Mouse (Mus musculus): Measurements from ENCODE around the gene Aspdh. TPM values are rescaled to one million over a fixed set of nuclear protein-coding genes. Genes with fewer than 3 reads are reported as not detected.

The Aspdh gene
- polyA plus RNA-seq, 1 experiment from 2014 or later: not detected

GRCm38 (mm10) chr7:44466888-44467311 lies 1.7 kb downstream of the Aspdh start:
- no peak for ATAC-seq (ENCODE audit: insufficient number of reproducible peaks, low FRiP score, low TSS enrichment, low read depth)
- H3K27me3 ChIP-seq (ENCODE audit: control insufficient read depth, insufficient read depth, low read length): peaks cover 24% of the 10 kb centered on the region
- DNase-seq (ENCODE audit: low spot score): no peak
- peak overlapping the region; percentile 27; the same call in 1 of the 2 replicates for H3K9ac ChIP-seq (ENCODE audit: low read length)
- H3K4me2 ChIP-seq (ENCODE audit: low read depth, severe bottlenecking): no peak overlapping the region
- no peak overlapping the region for H3K4me3 ChIP-seq (ENCODE audit: low read depth, low read length)
- no peaks in the 10 kb centered on the region for H3K9me3 ChIP-seq (ENCODE audit: control insufficient read depth, low read length)
- H3K36me3 ChIP-seq (ENCODE audit: control insufficient read depth, insufficient read depth, low read length): no peaks in the 10 kb centered on the region
- H3K27ac ChIP-seq (replicated peaks; ENCODE audit: low read depth, low read length): no peak overlapping the region
- 88% methylated on average over 16 of the region's 16 CpGs for WGBS
- peaks cover 7% of the 10 kb centered on the region; the same call in 1 of the 2 replicates for H3K4me1 ChIP-seq (ENCODE audit: control insufficient read depth, insufficient read depth, low read length)

GRCm38 (mm10) chr7:44467811-44468411 lies 2.7 kb downstream of the Aspdh start, which contains the start of gene Josd2:
Gene Josd2, plus strand, starts transcription at chr7:44467980.
- H3K4me1 ChIP-seq (ENCODE audit: control insufficient read depth, insufficient read depth, low read length): peaks cover 7% of the 10 kb centered on the region; the same call in 1 of the 2 replicates

GRCm38 (mm10) chr7:44468644-44469285 lies 3.6 kb downstream of the Aspdh start:
- Histone ChIP-seq H3K27ac (replicated peaks; ENCODE audit: low read depth, low read length) (no peak overlapping the region), H3K9ac (ENCODE audit: low read length) (peak overlapping the region; percentile 70; the same call in 1 of the 2 replicates), H3K4me3 (ENCODE audit: low read depth, low read length) (peak overlapping the region; percentile 63), H3K4me2 (ENCODE audit: low read depth, severe bottlenecking) (peak overlapping the region; percentile 64), H3K4me1 (ENCODE audit: control insufficient read depth, insufficient read depth, low read length) (peaks cover 7% of the 10 kb centered on the region; the same call in 1 of the 2 replicates), H3K27me3 (ENCODE audit: control insufficient read depth, insufficient read depth, low read length) (peaks cover 5% of the 10 kb centered on the region), H3K9me3 (ENCODE audit: control insufficient read depth, low read length) (no peaks in the 10 kb centered on the region), H3K36me3 (ENCODE audit: control insufficient read depth, insufficient read depth, low read length) (no peaks in the 10 kb centered on the region)
- ATAC-seq (ENCODE audit: insufficient number of reproducible peaks, low FRiP score, low TSS enrichment, low read depth) (no peak), DNase-seq (ENCODE audit: low spot score) (no peak)
- 73% methylated on average over 15 of the region's 15 CpGs for WGBS

More at GRCm38 (mm10) chr7:44467811-44468411, 2.7 kb downstream of the Aspdh start, which contains the start of gene Josd2:
- ATAC-seq (ENCODE audit: insufficient number of reproducible peaks, low FRiP score, low TSS enrichment, low read depth) (peak; percentile 95), DNase-seq (ENCODE audit: low spot score) (peak; percentile 95)
- peak within 1 kb of the TSS; percentile 70 for H3K9ac ChIP-seq (ENCODE audit: low read length)
- under 1% methylated on average over 42 of the region's 42 CpGs for WGBS
- 0 out of 2 replicates have a peak within 1 kb of the TSS, but pooled peaks have one; percentile 66 for H3K27ac ChIP-seq (replicated peaks; ENCODE audit: low read depth, low read length)
- H3K36me3 ChIP-seq (ENCODE audit: control insufficient read depth, insufficient read depth, low read length): no peaks in the 10 kb centered on the region
- peak within 1 kb of the TSS; percentile 63 for H3K4me3 ChIP-seq (ENCODE audit: low read depth, low read length)
- no peaks in the 10 kb centered on the region for H3K9me3 ChIP-seq (ENCODE audit: control insufficient read depth, low read length)
- H3K4me2 ChIP-seq (ENCODE audit: low read depth, severe bottlenecking): peak within 1 kb of the TSS; percentile 64
- peaks cover 14% of the 10 kb centered on the region for H3K27me3 ChIP-seq (ENCODE audit: control insufficient read depth, insufficient read depth, low read length)

- Histone ChIP-seq H3K4me3 (ENCODE audit: low read depth, low read length) (no peak overlapping the region), H3K9ac (ENCODE audit: low read length) (no peak overlapping the region), H3K9me3 (ENCODE audit: control insufficient read depth, low read length) (no peaks in the 10 kb centered on the region), H3K4me1 (ENCODE audit: control insufficient read depth, insufficient read depth, low read length) (peaks cover 10% of the 10 kb centered on the region), H3K36me3 (ENCODE audit: control insufficient read depth, insufficient read depth, low read length) (no peaks in the 10 kb centered on the region), H3K4me2 (ENCODE audit: low read depth, severe bottlenecking) (no peak overlapping the region), H3K27ac (replicated peaks; ENCODE audit: low read depth, low read length) (no peak overlapping the region), H3K27me3 (ENCODE audit: control insufficient read depth, insufficient read depth, low read length) (peaks cover 4% of the 10 kb centered on the region)
- DNase-seq (ENCODE audit: low spot score): no peak
- ATAC-seq (ENCODE audit: insufficient number of reproducible peaks, low FRiP score, low TSS enrichment, low read depth): no peak
- 94% methylated on average over 16 of the region's 16 CpGs for WGBS
These were observed 4.8 kb downstream of the Aspdh start for GRCm38 (mm10) chr7:44469677-44470675.

GRCm38 (mm10) chr7:44470696-44471612 lies 5.8 kb downstream of the Aspdh start:
- H3K9ac ChIP-seq (ENCODE audit: low read length): no peak overlapping the region
- H3K27me3 ChIP-seq (ENCODE audit: control insufficient read depth, insufficient read depth, low read length): peaks cover 12% of the 10 kb centered on the region
- WGBS: 80% methylated on average over 16 of the region's 16 CpGs
- no peak overlapping the region for H3K4me3 ChIP-seq (ENCODE audit: low read depth, low read length)
- H3K4me2 ChIP-seq (ENCODE audit: low read depth, severe bottlenecking): no peak overlapping the region
- H3K4me1 ChIP-seq (ENCODE audit: control insufficient read depth, insufficient read depth, low read length): peaks cover 10% of the 10 kb centered on the region
- H3K9me3 ChIP-seq (ENCODE audit: control insufficient read depth, low read length): no peaks in the 10 kb centered on the region
- H3K27ac ChIP-seq (replicated peaks; ENCODE audit: low read depth, low read length): no peak overlapping the region
- DNase-seq (ENCODE audit: low spot score): no peak
- H3K36me3 ChIP-seq (ENCODE audit: control insufficient read depth, insufficient read depth, low read length): no peaks in the 10 kb centered on the region
- ATAC-seq (ENCODE audit: insufficient number of reproducible peaks, low FRiP score, low TSS enrichment, low read depth): no peak

GRCm38 (mm10) chr7:44471880-44472557 lies 6.8 kb downstream of the Aspdh start:
- Histone ChIP-seq H3K27me3 (ENCODE audit: control insufficient read depth, insufficient read depth, low read length) (peaks cover 12% of the 10 kb centered on the region), H3K9ac (ENCODE audit: low read length) (no peak overlapping the region), H3K4me2 (ENCODE audit: low read depth, severe bottlenecking) (no peak overlapping the region), H3K9me3 (ENCODE audit: control insufficient read depth, low read length) (no peaks in the 10 kb centered on the region), H3K27ac (replicated peaks; ENCODE audit: low read depth, low read length) (no peak overlapping the region), H3K36me3 (ENCODE audit: control insufficient read depth, insufficient read depth, low read length) (no peaks in the 10 kb centered on the region), H3K4me3 (ENCODE audit: low read depth, low read length) (no peak overlapping the region), H3K4me1 (ENCODE audit: control insufficient read depth, insufficient read depth, low read length) (peaks cover 10% of the 10 kb centered on the region)
- 48% methylated on average over 6 of the region's 6 CpGs for WGBS
- no peak for DNase-seq (ENCODE audit: low spot score)
- no peak for ATAC-seq (ENCODE audit: insufficient number of reproducible peaks, low FRiP score, low TSS enrichment, low read depth)

- no peak overlapping the region for H3K27ac ChIP-seq (replicated peaks; ENCODE audit: low read depth, low read length)
- ATAC-seq (ENCODE audit: insufficient number of reproducible peaks, low FRiP score, low TSS enrichment, low read depth) (no peak), DNase-seq (ENCODE audit: low spot score) (no peak)
- WGBS: 27% methylated on average over 1 of the region's 1 CpGs
- H3K36me3 ChIP-seq (ENCODE audit: control insufficient read depth, insufficient read depth, low read length): no peaks in the 10 kb centered on the region
- H3K9ac ChIP-seq (ENCODE audit: low read length): no peak overlapping the region
- H3K9me3 ChIP-seq (ENCODE audit: control insufficient read depth, low read length): no peaks in the 10 kb centered on the region
- no peak overlapping the region for H3K4me2 ChIP-seq (ENCODE audit: low read depth, severe bottlenecking)
- H3K27me3 ChIP-seq (ENCODE audit: control insufficient read depth, insufficient read depth, low read length): peaks cover 12% of the 10 kb centered on the region
- no peak overlapping the region for H3K4me3 ChIP-seq (ENCODE audit: low read depth, low read length)
- H3K4me1 ChIP-seq (ENCODE audit: control insufficient read depth, insufficient read depth, low read length): peaks cover 6% of the 10 kb centered on the region
These were observed 7.3 kb downstream of the Aspdh start for GRCm38 (mm10) chr7:44472558-44472885.

All from limb, embryonic 11.5 days (tissue).